Comparison of ENCODE assay signal across 31 mouse cellular contexts in the genomic region with DNA sequence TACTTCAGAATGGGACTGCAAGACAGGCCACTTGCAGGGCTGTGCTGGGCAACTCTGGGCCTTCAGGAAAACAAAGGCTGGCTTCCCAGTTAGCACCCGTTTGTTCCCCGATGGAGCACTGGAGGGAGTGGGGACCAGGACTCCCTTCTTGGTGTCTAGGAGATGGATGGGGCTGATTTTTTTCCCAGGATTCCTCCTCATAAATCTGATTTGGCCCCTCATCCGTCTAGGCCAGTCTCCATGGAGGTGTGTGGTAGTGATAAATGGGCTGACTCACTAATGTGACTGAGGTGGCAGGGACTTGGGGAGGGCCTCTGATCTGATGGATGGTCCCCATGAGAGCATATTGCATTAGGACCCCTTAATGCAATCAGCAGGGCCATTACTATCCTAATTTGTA. TPM values are rescaled to one million over a fixed set of nuclear protein-coding genes. Genes with fewer than 3 reads are reported as not detected.
DNase-seq lines count a peak whose midpoint lies in the region; ATAC-seq and TF ChIP-seq lines count a peak whose summit lies in the region.
"Had no signal": no experiment of that assay in that cellular context is flagged by ENCODE, and none has a peak within 500 bp of the region (broad histone marks: within the 10 kb centered on the region; RNA-seq: fewer than 3 reads in every experiment).

No protein-coding gene starts in this region.

- H3K27me3 ChIP-seq in embryonic facial prominence, embryonic 10.5 days (replicated peaks; ENCODE audit: low read depth, poor library complexity, severe bottlenecking): peaks cover 16% of the 10 kb centered on the region
- no peaks in the 10 kb centered on the region for H3K27me3 ChIP-seq in hindbrain, embryonic 16.5 days (replicated peaks; ENCODE audit: control insufficient read depth, insufficient read depth, low read length)
- H3K27me3 ChIP-seq: embryonic facial prominence, embryonic 13.5 days; limb, embryonic 15.5 days; liver, embryonic 13.5 days; neural tube, embryonic 15.5 days had no signal

- intact Hi-C loops in heart, postnatal 25 days (cut with DNase I): no loop called here
- intact Hi-C loops in left cerebral cortex, adult 2 months (cut with DNase I): loop anchor here (10.0 kb wide), 1 partner anchor 416 kb away; no protein-coding TSS in a partner anchor

- WGBS in embryonic facial prominence, embryonic 10.5 days: 87% methylated on average over 3 of the region's 3 CpGs
- WGBS in hindbrain, embryonic 16.5 days: 68% methylated on average over 3 of the region's 3 CpGs

- no peak overlapping the region for H3K4me3 ChIP-seq in left cerebral cortex, adult 2 months
- H3K4me3 ChIP-seq in embryonic facial prominence, embryonic 10.5 days: no peak overlapping the region
- no peak overlapping the region for H3K4me3 ChIP-seq in hindbrain, embryonic 16.5 days (ENCODE audit: low read length)
- H3K4me3 ChIP-seq: embryonic facial prominence, embryonic 13.5 days; forebrain, embryonic 10.5 days; heart, embryonic 13.5 days; limb, embryonic 10.5 days; limb, embryonic 15.5 days; liver, embryonic 13.5 days; neural tube, embryonic 15.5 days had no signal

- H3K4me2 ChIP-seq in hindbrain, embryonic 16.5 days (ENCODE audit: low read length): no peak overlapping the region
- H3K4me2 ChIP-seq: embryonic facial prominence, embryonic 13.5 days; heart, embryonic 13.5 days; limb, embryonic 15.5 days; liver, embryonic 13.5 days; neural tube, embryonic 15.5 days had no signal

- no peak overlapping the region for H3K27ac ChIP-seq in left cerebral cortex, adult 2 months
- H3K27ac ChIP-seq in embryonic facial prominence, embryonic 10.5 days (replicated peaks): no peak overlapping the region
- H3K27ac ChIP-seq in hindbrain, embryonic 16.5 days (ENCODE audit: low read depth, low read length): no peak overlapping the region
- H3K27ac ChIP-seq: embryonic facial prominence, embryonic 13.5 days; forebrain, embryonic 10.5 days; heart, embryonic 13.5 days; limb, embryonic 10.5 days; limb, embryonic 15.5 days; liver, embryonic 13.5 days; neural tube, embryonic 15.5 days had no signal

- no peaks in the 10 kb centered on the region for H3K36me3 ChIP-seq in embryonic facial prominence, embryonic 10.5 days (replicated peaks)
- H3K36me3 ChIP-seq in hindbrain, embryonic 16.5 days (ENCODE audit: control insufficient read depth, insufficient read depth, low read length): no peaks in the 10 kb centered on the region
- H3K36me3 ChIP-seq: embryonic facial prominence, embryonic 13.5 days; forebrain, embryonic 10.5 days; G1E; heart, embryonic 13.5 days; limb, embryonic 10.5 days; limb, embryonic 15.5 days; liver, embryonic 13.5 days; neural tube, embryonic 15.5 days had no signal

- TF ChIP-seq CTCF in left cerebral cortex, adult 2 months (IDR thresholded peaks at IDR 0.05): no peak

- ATAC-seq in hindbrain, embryonic 16.5 days: 0 out of 2 replicates have a peak, but pooled peaks have one; percentile 29
- ATAC-seq: forebrain, postnatal 0 days; lung, postnatal 0 days had no signal

- H3K9ac ChIP-seq in hindbrain, embryonic 16.5 days (ENCODE audit: low read depth, low read length): no peak overlapping the region
- H3K9ac ChIP-seq: embryonic facial prominence, embryonic 13.5 days; forebrain, postnatal 0 days; heart, embryonic 13.5 days; limb, embryonic 15.5 days; liver, embryonic 13.5 days; neural tube, embryonic 15.5 days had no signal

- DNase-seq in heart, adult 11 months: peak; percentile 82
- no peak for DNase-seq in heart, postnatal 25 days (ENCODE audit: low spot score)
- DNase-seq in left cerebral cortex, adult 2 months (ENCODE audit: extremely low spot score in 1 of 2, low spot score in 2 of 2): peak; percentile 4 to 6
- no peak for DNase-seq in left cerebral cortex, adult 9 months (ENCODE audit: low spot score in 2 of 2)
- DNase-seq in embryonic facial prominence, embryonic 10.5 days (ENCODE audit: low spot score): peak; percentile 6
- DNase-seq in T-cell, adult 2 months (ENCODE audit: low spot score): no peak
- DNase-seq: adrenal gland, postnatal 25 days; cerebellum, adult 11-12 months; cerebellum, adult 9-11 months; embryo, embryonic 11 days; forebrain, postnatal 0 days; heart, postnatal 10 days; kidney, adult 2 months; kidney, postnatal 4 days; liver, embryonic 13.5 days; lung, adult 18-20 months; lung, postnatal 4 days; midbrain, embryonic 14.5 days; right cerebral cortex, postnatal 4 days; thymus, adult 2 months; thymus, postnatal 36 days had no signal

- peaks cover 19% of the 10 kb centered on the region for H3K4me1 ChIP-seq in embryonic facial prominence, embryonic 10.5 days
- H3K4me1 ChIP-seq in hindbrain, embryonic 16.5 days (ENCODE audit: control insufficient read depth, insufficient read depth, low read depth, low read length): no peaks in the 10 kb centered on the region
- H3K4me1 ChIP-seq: liver, embryonic 13.5 days; neural tube, embryonic 15.5 days had no signal

- H3K9me3 ChIP-seq in embryonic facial prominence, embryonic 10.5 days: no peaks in the 10 kb centered on the region
- H3K9me3 ChIP-seq in hindbrain, embryonic 16.5 days (ENCODE audit: control insufficient read depth, low read length): no peaks in the 10 kb centered on the region
- H3K9me3 ChIP-seq: embryonic facial prominence, embryonic 13.5 days; forebrain, embryonic 10.5 days; G1E; heart, embryonic 13.5 days; limb, embryonic 10.5 days; limb, embryonic 15.5 days; liver, embryonic 13.5 days; neural tube, embryonic 15.5 days had no signal

RNA-seq across cellular contexts. Expression of a gene that starts 5.0 kb away (rescaled TPM):
- 10 to 100 TPM in 1 of 2 experiments, 1 to 10 TPM in 1; 2.4 to 23.4 TPM for total RNA-seq in heart, postnatal 25 days (2021)
- total RNA-seq in left cerebral cortex, adult 2 months (2021): 10 to 100 TPM in 1 of 2 experiments, 1 to 10 TPM in 1; 7.9 to 11.9 TPM
- polyA plus RNA-seq in embryonic facial prominence, embryonic 10.5 days (2016; fragmentation: Nextera tagmentation; extraction: Ambion mirVana): 6.6 and 16.7 TPM in 2 replicates
- polyA plus RNA-seq in hindbrain, embryonic 16.5 days (2015; fragmentation: Nextera tagmentation; extraction: Ambion mirVana): 37.4 and 48.4 TPM in 2 replicates
- total RNA-seq: megakaryocyte-erythroid progenitor cell, adult 5-6 weeks had no signal

Comparison
In these comparisons a context has a peak if more than half of its experiments do, and no peak if none do; other contexts are left out.
1. DNase-seq: peak in heart, adult 11 months (single experiment), left cerebral cortex, adult 2 months (2 of 2) and embryonic facial prominence, embryonic 10.5 days (single experiment); none in heart, postnatal 25 days (single experiment), left cerebral cortex, adult 9 months (0 of 2) and T-cell, adult 2 months (single experiment).